Mouse (Mus musculus) adrenal gland, adult 18-20 months (tissue): ENCODE results near the gene Ghrhr. TPM values are rescaled to one million over a fixed set of nuclear protein-coding genes. Genes with fewer than 3 reads are reported as not detected.

Experiments
- DNase-seq, 2 experiments: peaks; one replicate each; pipeline ENCODE4 v3.0.0; 2021 to 2022; ENCODE audit warnings: low spot score in 2 of 2
- total RNA-seq, 2 experiments: library from RNA; stranded (reverse); gene quantifications; 1 replicate in 1 of 2; 2 replicates in 1 of 2; pipeline ENCODE4 v1.2.3; 2021

Ghrhr gene
- total RNA-seq, 2 experiments from 2014 or later: not detected

- no peak for DNase-seq
Observed at GRCm38 (mm10) chr6:55437919-55438318, 61.8 kb downstream of the Ghrhr start.

Other genes starting within 250 kb of the Ghrhr start
- under 1 TPM in 1 of 2 experiments, not detected in 1; 0.35 TPM for gene Crhr2, start 243.3 kb upstream of the Ghrhr start, total RNA-seq
- gene Inmt, start 201.3 kb upstream of the Ghrhr start, total RNA-seq: 10 to 100 TPM; 10.1 to 26.1 TPM
- gene Mindy4, start 172.9 kb upstream of the Ghrhr start, total RNA-seq: 1 to 10 TPM; 4.9 to 5.7 TPM
- gene Aqp1, start 39.9 kb upstream of the Ghrhr start, total RNA-seq: 100 to 1,000 TPM in 1 of 2 experiments, 10 to 100 TPM in 1; 41.5 to 104 TPM
- 10 to 100 TPM; 29.0 to 30.0 TPM for gene Adcyap1r1, start 75.7 kb downstream of the Ghrhr start, total RNA-seq